Mouse (Mus musculus): ENCODE results near the gene Phactr3. TPM values are rescaled to one million over a fixed set of nuclear protein-coding genes. Genes with fewer than 3 reads are reported as not detected.

Gene Phactr3
- polyA plus RNA-seq, 1 experiment from 2014 or later, result 2.8 TPM

DNA sequence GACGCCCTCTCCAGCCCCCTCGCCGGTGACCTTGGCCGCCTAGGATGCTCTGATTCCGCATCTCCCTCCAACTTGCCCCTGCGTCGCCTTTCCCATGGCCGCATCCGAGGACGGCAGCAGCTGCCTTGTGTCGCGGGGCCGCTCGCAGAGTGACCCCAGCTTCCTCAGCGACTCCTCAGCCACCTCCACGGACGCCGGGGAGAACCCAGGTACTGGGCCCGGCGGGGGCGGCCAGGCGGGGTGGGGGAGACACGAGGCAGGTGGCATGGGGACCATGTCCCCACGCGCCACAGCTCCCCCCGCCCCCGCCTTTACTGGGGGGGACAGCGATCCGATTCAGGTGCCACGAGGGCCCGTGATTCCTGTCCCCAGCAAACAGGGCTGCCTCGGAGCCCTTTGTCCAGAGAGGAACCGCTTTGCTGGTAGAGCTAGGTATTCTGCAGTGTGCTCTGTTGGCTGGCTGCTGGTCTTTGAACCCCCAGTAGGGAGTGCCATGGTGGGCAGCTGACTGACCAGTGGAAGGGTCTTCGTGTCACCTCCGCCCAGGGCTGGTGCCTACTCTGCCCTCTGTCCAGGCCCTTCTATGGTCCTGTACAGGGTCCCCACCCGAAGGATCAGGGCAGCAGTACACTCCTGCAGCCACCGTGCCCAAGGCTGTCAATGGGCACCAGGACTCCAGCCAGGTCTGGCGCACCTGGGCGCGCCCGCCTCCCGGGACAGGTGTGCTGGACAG lies 23.7 kb downstream of the Phactr3 start:
- peaks cover 24% of the 10 kb centered on the region; the same call in 1 of the 2 replicates for H3K27me3 ChIP-seq (replicated peaks)
- peak overlapping the region; percentile 24 for H3K4me3 ChIP-seq (replicated peaks)
- WGBS, result 7% methylated on average over 42 of the region's 42 CpGs
- peaks cover 6% of the 10 kb centered on the region; the same call in 1 of the 2 replicates for H3K4me1 ChIP-seq
- no peaks in the 10 kb centered on the region for H3K9me3 ChIP-seq
- no peaks in the 10 kb centered on the region for H3K36me3 ChIP-seq
- no peak overlapping the region for H3K9ac ChIP-seq
- H3K4me2 ChIP-seq, result peak overlapping the region; percentile 48
- ATAC-seq (ENCODE audit: insufficient read depth, low FRiP score, low read depth), result no peak
- H3K27ac ChIP-seq, result no peak overlapping the region

DNA sequence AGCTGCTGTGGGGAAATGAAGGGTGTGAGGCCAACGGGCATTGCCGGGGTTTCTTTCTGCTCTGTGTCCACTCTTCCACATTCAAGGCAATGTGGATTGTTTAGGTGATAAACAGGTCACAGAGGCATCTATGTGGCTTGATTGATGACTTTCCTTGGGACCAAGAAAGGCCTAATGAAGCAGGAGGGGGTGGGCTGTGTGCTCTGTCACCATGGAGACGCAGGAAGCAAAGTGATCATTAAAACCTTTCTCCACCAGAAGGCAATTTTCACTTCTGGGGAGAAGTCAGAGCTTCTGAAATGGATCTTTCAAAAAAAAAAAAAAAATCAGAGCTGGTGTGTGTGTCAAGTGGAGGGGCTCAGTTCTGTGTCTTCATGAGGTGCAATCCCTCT lies 24.2 kb downstream of the Phactr3 start:
- H3K4me2 ChIP-seq, result no peak overlapping the region
- H3K9me3 ChIP-seq, result no peaks in the 10 kb centered on the region
- H3K4me3 ChIP-seq (replicated peaks), result no peak overlapping the region
- peaks cover 6% of the 10 kb centered on the region; the same call in 1 of the 2 replicates for H3K4me1 ChIP-seq
- H3K9ac ChIP-seq, result no peak overlapping the region
- ATAC-seq (ENCODE audit: insufficient read depth, low FRiP score, low read depth), result no peak
- peaks cover 24% of the 10 kb centered on the region; the same call in 1 of the 2 replicates for H3K27me3 ChIP-seq (replicated peaks)
- H3K36me3 ChIP-seq, result no peaks in the 10 kb centered on the region
- WGBS, result 17% methylated on average over 3 of the region's 3 CpGs
- no peak overlapping the region for H3K27ac ChIP-seq

- Histone ChIP-seq H3K27me3 (replicated peaks) (peaks cover 24% of the 10 kb centered on the region; the same call in 1 of the 2 replicates), H3K4me2 (no peak overlapping the region), H3K9me3 (no peaks in the 10 kb centered on the region), H3K4me1 (peaks cover 6% of the 10 kb centered on the region; the same call in 1 of the 2 replicates), H3K4me3 (replicated peaks) (no peak overlapping the region), H3K36me3 (no peaks in the 10 kb centered on the region), H3K27ac (no peak overlapping the region), H3K9ac (no peak overlapping the region)
- ATAC-seq (ENCODE audit: insufficient read depth, low FRiP score, low read depth), result no peak
- 71% methylated on average over 1 of the region's 1 CpGs for WGBS
Measured at GRCm38 (mm10) chr2:178143898-178144297, 25.1 kb downstream of the Phactr3 start.

GRCm38 (mm10) chr2:178149312-178149711 lies 30.5 kb downstream of the Phactr3 start:
- Histone ChIP-seq H3K4me2 (no peak overlapping the region), H3K9me3 (no peaks in the 10 kb centered on the region), H3K9ac (no peak overlapping the region), H3K27ac (no peak overlapping the region), H3K36me3 (no peaks in the 10 kb centered on the region), H3K27me3 (replicated peaks) (peaks cover 1% of the 10 kb centered on the region; the same call in 1 of the 2 replicates), H3K4me1 (no peaks in the 10 kb centered on the region), H3K4me3 (replicated peaks) (no peak overlapping the region)
- no peak for ATAC-seq (ENCODE audit: insufficient read depth, low FRiP score, low read depth)
- WGBS, result 62% methylated on average over 1 of the region's 1 CpGs

- Histone ChIP-seq H3K4me1 (no peaks in the 10 kb centered on the region), H3K9ac (no peak overlapping the region), H3K9me3 (no peaks in the 10 kb centered on the region), H3K4me2 (no peak overlapping the region), H3K27ac (no peak overlapping the region), H3K36me3 (no peaks in the 10 kb centered on the region), H3K4me3 (replicated peaks) (no peak overlapping the region), H3K27me3 (replicated peaks) (no peaks in the 10 kb centered on the region)
- whole genome bisulfite sequencing, result 81% methylated on average over 5 of the region's 5 CpGs
- ATAC-seq (ENCODE audit: insufficient read depth, low FRiP score, low read depth), result no peak
Measured at GRCm38 (mm10) chr2:178150697-178151096, 31.9 kb downstream of the Phactr3 start.

- Histone ChIP-seq H3K9ac (no peak overlapping the region), H3K27ac (no peak overlapping the region), H3K4me2 (no peak overlapping the region), H3K9me3 (no peaks in the 10 kb centered on the region), H3K4me1 (no peaks in the 10 kb centered on the region), H3K36me3 (no peaks in the 10 kb centered on the region), H3K27me3 (replicated peaks) (no peaks in the 10 kb centered on the region), H3K4me3 (replicated peaks) (no peak overlapping the region)
- no peak for ATAC-seq (ENCODE audit: insufficient read depth, low FRiP score, low read depth)
- 87% methylated on average over 2 of the region's 2 CpGs for WGBS
Measured at GRCm38 (mm10) chr2:178153601-178154000, 34.8 kb downstream of the Phactr3 start.

- 44% methylated on average over 5 of the region's 5 CpGs for whole genome bisulfite sequencing
- Histone ChIP-seq H3K4me3 (replicated peaks) (no peak overlapping the region), H3K27me3 (replicated peaks) (no peaks in the 10 kb centered on the region), H3K36me3 (no peaks in the 10 kb centered on the region), H3K27ac (no peak overlapping the region), H3K9me3 (no peaks in the 10 kb centered on the region), H3K4me1 (no peaks in the 10 kb centered on the region), H3K4me2 (no peak overlapping the region), H3K9ac (no peak overlapping the region)
- ATAC-seq (ENCODE audit: insufficient read depth, low FRiP score, low read depth), result no peak
Measured at GRCm38 (mm10) chr2:178154129-178154528, 35.4 kb downstream of the Phactr3 start.

- no peak for ATAC-seq (ENCODE audit: insufficient read depth, low FRiP score, low read depth)
- Histone ChIP-seq H3K36me3 (no peaks in the 10 kb centered on the region), H3K4me1 (no peaks in the 10 kb centered on the region), H3K9ac (no peak overlapping the region), H3K4me3 (replicated peaks) (no peak overlapping the region), H3K27ac (no peak overlapping the region), H3K9me3 (no peaks in the 10 kb centered on the region), H3K27me3 (replicated peaks) (no peaks in the 10 kb centered on the region), H3K4me2 (no peak overlapping the region)
- WGBS, result 50% methylated on average over 4 of the region's 4 CpGs
Measured at GRCm38 (mm10) chr2:178154576-178154975, 35.8 kb downstream of the Phactr3 start.

GRCm38 (mm10) chr2:178155176-178155916 lies 36.6 kb downstream of the Phactr3 start:
- Histone ChIP-seq H3K27me3 (replicated peaks) (no peaks in the 10 kb centered on the region), H3K27ac (no peak overlapping the region), H3K9me3 (no peaks in the 10 kb centered on the region), H3K36me3 (no peaks in the 10 kb centered on the region), H3K4me2 (no peak overlapping the region), H3K4me1 (no peaks in the 10 kb centered on the region), H3K9ac (no peak overlapping the region), H3K4me3 (replicated peaks) (no peak overlapping the region)
- no peak for ATAC-seq (ENCODE audit: insufficient read depth, low FRiP score, low read depth)
- WGBS, result 78% methylated on average over 8 of the region's 8 CpGs

- no peaks in the 10 kb centered on the region for H3K4me1 ChIP-seq
- H3K9me3 ChIP-seq, result no peaks in the 10 kb centered on the region
- H3K27me3 ChIP-seq (replicated peaks), result no peaks in the 10 kb centered on the region
- H3K4me3 ChIP-seq (replicated peaks), result no peak overlapping the region
- H3K9ac ChIP-seq, result no peak overlapping the region
- no peak overlapping the region for H3K4me2 ChIP-seq
- no peak for ATAC-seq (ENCODE audit: insufficient read depth, low FRiP score, low read depth)
- H3K36me3 ChIP-seq, result no peaks in the 10 kb centered on the region
- 42% methylated on average over 1 of the region's 1 CpGs for WGBS
- H3K27ac ChIP-seq, result no peak overlapping the region
Measured at GRCm38 (mm10) chr2:178155917-178156282, 37.1 kb downstream of the Phactr3 start.

- H3K9ac ChIP-seq, result no peak overlapping the region
- H3K9me3 ChIP-seq, result no peaks in the 10 kb centered on the region
- WGBS, result 87% methylated on average over 12 of the region's 12 CpGs
- H3K4me1 ChIP-seq, result no peaks in the 10 kb centered on the region
- H3K36me3 ChIP-seq, result no peaks in the 10 kb centered on the region
- H3K4me2 ChIP-seq, result no peak overlapping the region
- H3K4me3 ChIP-seq (replicated peaks), result no peak overlapping the region
- H3K27me3 ChIP-seq (replicated peaks), result no peaks in the 10 kb centered on the region
- no peak for ATAC-seq (ENCODE audit: insufficient read depth, low FRiP score, low read depth)
- H3K27ac ChIP-seq, result no peak overlapping the region
Measured at GRCm38 (mm10) chr2:178158936-178159335, 40.2 kb downstream of the Phactr3 start.

DNA sequence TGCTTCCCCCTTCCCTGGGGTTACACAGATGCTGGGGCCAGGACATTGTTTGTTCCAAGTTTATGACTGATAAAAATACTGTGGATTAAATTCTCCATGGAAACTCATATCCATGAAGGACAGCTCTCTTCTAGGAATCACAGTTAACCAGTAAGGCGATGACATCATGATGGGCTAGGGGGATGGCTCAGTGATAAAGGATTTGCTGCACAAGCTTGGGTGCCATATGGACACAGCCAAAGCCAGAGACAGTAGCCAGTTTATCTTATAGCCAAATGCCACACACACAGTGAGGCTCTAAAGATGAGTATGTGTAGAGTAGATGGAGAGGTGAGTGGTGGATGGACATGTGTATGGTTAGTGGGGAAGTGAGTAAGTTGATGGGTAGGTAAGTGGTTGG lies 45.2 kb downstream of the Phactr3 start:
- Histone ChIP-seq H3K27me3 (replicated peaks) (no peaks in the 10 kb centered on the region), H3K4me3 (replicated peaks) (no peak overlapping the region), H3K36me3 (no peaks in the 10 kb centered on the region), H3K4me1 (no peaks in the 10 kb centered on the region), H3K4me2 (no peak overlapping the region), H3K9me3 (no peaks in the 10 kb centered on the region), H3K27ac (no peak overlapping the region), H3K9ac (no peak overlapping the region)
- ATAC-seq (ENCODE audit: insufficient read depth, low FRiP score, low read depth), result no peak
- 90% methylated on average over 1 of the region's 1 CpGs for WGBS
